17 mouse cellular contexts compared by ENCODE assay signal in the genomic region with DNA sequence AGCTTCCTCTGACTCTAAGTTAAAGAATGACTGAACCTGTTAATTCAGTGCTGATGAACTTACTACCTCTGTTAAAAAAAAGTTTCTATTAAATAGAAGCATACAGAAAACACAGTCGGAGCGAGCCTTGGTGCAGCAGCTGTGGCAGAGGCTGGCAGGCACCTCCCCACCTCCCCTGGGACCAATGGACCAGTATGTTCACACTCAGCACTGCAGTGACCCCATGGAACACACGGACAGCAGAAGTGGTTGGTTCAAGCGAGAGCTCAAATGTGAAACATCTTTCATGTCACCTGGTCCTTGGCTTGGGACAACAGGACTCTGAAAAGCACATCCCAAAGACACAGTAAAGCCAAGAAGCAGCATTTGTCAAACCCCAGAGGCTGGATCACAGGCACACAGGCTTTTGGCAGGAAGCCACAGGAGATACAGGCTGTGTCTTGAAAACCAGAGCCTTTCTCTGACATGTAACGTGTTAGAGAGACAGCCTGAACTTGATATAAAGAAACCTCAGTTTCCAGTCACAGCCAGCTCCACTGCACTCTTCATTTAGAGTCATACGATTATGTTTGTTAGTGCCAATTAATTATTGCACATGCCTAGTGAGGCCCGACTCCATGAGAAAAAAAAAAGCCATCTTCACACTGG. TPM values are rescaled to one million over a fixed set of nuclear protein-coding genes. Genes with fewer than 3 reads are reported as not detected.
DNase-seq lines count a peak whose midpoint lies in the region; ATAC-seq and TF ChIP-seq lines count a peak whose summit lies in the region.
"Had no signal": no experiment of that assay in that cellular context is flagged by ENCODE, and none has a peak within 500 bp of the region (broad histone marks: within the 10 kb centered on the region; RNA-seq: fewer than 3 reads in every experiment).

No protein-coding gene starts in this region.

- 59% methylated on average over 7 of the region's 7 CpGs for WGBS in forebrain, embryonic 15.5 days
- WGBS in forebrain, embryonic 11.5 days: 88% methylated on average over 7 of the region's 7 CpGs
- 69% methylated on average over 7 of the region's 7 CpGs for WGBS in midbrain, postnatal 0 days
- WGBS in midbrain, embryonic 11.5 days: 82% methylated on average over 7 of the region's 7 CpGs
- WGBS in cerebellum, adult 2 months: 30% methylated on average over 7 of the region's 7 CpGs
- 61% methylated on average over 7 of the region's 7 CpGs for WGBS in forebrain, embryonic 16.5 days
- 72% methylated on average over 7 of the region's 7 CpGs for WGBS in liver, embryonic 11.5 days

- no peak for TF ChIP-seq POLR2A in cerebellum, adult 2 months (IDR thresholded peaks at IDR 0.05; ENCODE audit: borderline replicate concordance, insufficient read depth, low read length)

- no peak overlapping the region for H3K4me3 ChIP-seq in forebrain, embryonic 15.5 days
- no peak overlapping the region for H3K4me3 ChIP-seq in forebrain, embryonic 11.5 days (ENCODE audit: low read depth, low read length)
- no peak overlapping the region for H3K4me3 ChIP-seq in midbrain, postnatal 0 days (ENCODE audit: low read depth, low read length)
- H3K4me3 ChIP-seq in midbrain, embryonic 11.5 days (ENCODE audit: low read depth, low read length): no peak overlapping the region
- no peak overlapping the region for H3K4me3 ChIP-seq in cerebellum, adult 2 months (replicated peaks; ENCODE audit: insufficient read depth, low read depth, low read length)
- H3K4me3 ChIP-seq in forebrain, embryonic 16.5 days (replicated peaks; ENCODE audit: low read length): no peak overlapping the region
- H3K4me3 ChIP-seq in liver, embryonic 11.5 days (ENCODE audit: low read depth, low read length): no peak overlapping the region
- H3K4me3 ChIP-seq: embryonic facial prominence, embryonic 15.5 days; layer of hippocampus, adult 2 months; left cerebral cortex, adult 2 months; limb, embryonic 13.5 days; midbrain, embryonic 12.5 days had no signal

- no peak overlapping the region for H3K9ac ChIP-seq in forebrain, embryonic 15.5 days (replicated peaks)
- no peak overlapping the region for H3K9ac ChIP-seq in forebrain, embryonic 11.5 days (ENCODE audit: low read length)
- H3K9ac ChIP-seq in midbrain, postnatal 0 days (replicated peaks; ENCODE audit: low read length, poor library complexity, severe bottlenecking): no peak overlapping the region
- no peak overlapping the region for H3K9ac ChIP-seq in midbrain, embryonic 11.5 days (ENCODE audit: low read length)
- no peak overlapping the region for H3K9ac ChIP-seq in forebrain, embryonic 16.5 days (replicated peaks; ENCODE audit: low read depth, low read length)
- no peak overlapping the region for H3K9ac ChIP-seq in liver, embryonic 11.5 days (ENCODE audit: low read depth, low read length)
- H3K9ac ChIP-seq: embryonic facial prominence, embryonic 15.5 days; limb, embryonic 13.5 days; midbrain, embryonic 12.5 days had no signal

- peak; percentile 31; the same call in 1 of the 2 replicates for ATAC-seq in forebrain, embryonic 15.5 days (replicated peaks)
- no peak for ATAC-seq in forebrain, embryonic 11.5 days (replicated peaks; ENCODE audit: low FRiP score)
- no peak for ATAC-seq in midbrain, postnatal 0 days (ENCODE audit: low FRiP score)
- no peak for ATAC-seq in midbrain, embryonic 11.5 days (ENCODE audit: low FRiP score)
- ATAC-seq in forebrain, embryonic 16.5 days: peak; percentile 37; the same call in 1 of the 2 replicates
- ATAC-seq in megakaryocyte-erythroid progenitor cell, adult 5-6 weeks (replicated peaks; ENCODE audit: low FRiP score, low TSS enrichment, poor library complexity, severe bottlenecking): no peak
- ATAC-seq in liver, embryonic 11.5 days (replicated peaks; ENCODE audit: low FRiP score): no peak

- H3K4me2 ChIP-seq in forebrain, embryonic 15.5 days (replicated peaks): no peak overlapping the region
- no peak overlapping the region for H3K4me2 ChIP-seq in forebrain, embryonic 11.5 days (ENCODE audit: low read depth, low read length, severe bottlenecking)
- no peak overlapping the region for H3K4me2 ChIP-seq in midbrain, postnatal 0 days (ENCODE audit: low read depth, low read length, poor library complexity, severe bottlenecking)
- H3K4me2 ChIP-seq in midbrain, embryonic 11.5 days: no peak overlapping the region
- H3K4me2 ChIP-seq in forebrain, embryonic 16.5 days (ENCODE audit: low read length): no peak overlapping the region
- H3K4me2 ChIP-seq in liver, embryonic 11.5 days: no peak overlapping the region
- H3K4me2 ChIP-seq: embryonic facial prominence, embryonic 15.5 days; limb, embryonic 13.5 days; midbrain, embryonic 12.5 days had no signal

- no peaks in the 10 kb centered on the region for H3K36me3 ChIP-seq in forebrain, embryonic 15.5 days
- H3K36me3 ChIP-seq in forebrain, embryonic 11.5 days (ENCODE audit: control insufficient read depth, insufficient read depth, low read length): no peaks in the 10 kb centered on the region
- H3K36me3 ChIP-seq in midbrain, postnatal 0 days (ENCODE audit: insufficient read depth, low read length): no peaks in the 10 kb centered on the region
- no peaks in the 10 kb centered on the region for H3K36me3 ChIP-seq in midbrain, embryonic 11.5 days (ENCODE audit: control insufficient read depth, insufficient read depth, low read length)
- no peaks in the 10 kb centered on the region for H3K36me3 ChIP-seq in forebrain, embryonic 16.5 days (ENCODE audit: control insufficient read depth, insufficient read depth)
- H3K36me3 ChIP-seq in liver, embryonic 11.5 days (ENCODE audit: control insufficient read depth, insufficient read depth, low read length): no peaks in the 10 kb centered on the region
- H3K36me3 ChIP-seq: embryonic facial prominence, embryonic 15.5 days; limb, embryonic 13.5 days; midbrain, embryonic 12.5 days had no signal

- no peak overlapping the region for H3K27ac ChIP-seq in forebrain, embryonic 15.5 days (replicated peaks)
- no peak overlapping the region for H3K27ac ChIP-seq in forebrain, embryonic 11.5 days (ENCODE audit: low read depth, low read length)
- H3K27ac ChIP-seq in midbrain, postnatal 0 days (ENCODE audit: low read depth, low read length): no peak overlapping the region
- H3K27ac ChIP-seq in midbrain, embryonic 11.5 days (ENCODE audit: low read depth, low read length): no peak overlapping the region
- H3K27ac ChIP-seq in cerebellum, adult 2 months (ENCODE audit: insufficient read depth, low read length): no peak overlapping the region
- no peak overlapping the region for H3K27ac ChIP-seq in forebrain, embryonic 16.5 days (ENCODE audit: low read length)
- H3K27ac ChIP-seq in liver, embryonic 11.5 days (ENCODE audit: low read depth, low read length): no peak overlapping the region
- H3K27ac ChIP-seq: embryonic facial prominence, embryonic 15.5 days; layer of hippocampus, adult 2 months; left cerebral cortex, adult 2 months; limb, embryonic 13.5 days; midbrain, embryonic 12.5 days had no signal

- H3K9me3 ChIP-seq in forebrain, embryonic 15.5 days: no peaks in the 10 kb centered on the region
- H3K9me3 ChIP-seq in forebrain, embryonic 11.5 days (ENCODE audit: control insufficient read depth, low read length): no peaks in the 10 kb centered on the region; the same call in 1 of the 2 replicates
- no peaks in the 10 kb centered on the region for H3K9me3 ChIP-seq in midbrain, postnatal 0 days (ENCODE audit: low read length)
- no peaks in the 10 kb centered on the region for H3K9me3 ChIP-seq in midbrain, embryonic 11.5 days (ENCODE audit: control insufficient read depth, low read length)
- H3K9me3 ChIP-seq in forebrain, embryonic 16.5 days (ENCODE audit: control insufficient read depth, low read length): no peaks in the 10 kb centered on the region
- no peaks in the 10 kb centered on the region for H3K9me3 ChIP-seq in liver, embryonic 11.5 days (ENCODE audit: control insufficient read depth, low read length)
- H3K9me3 ChIP-seq: embryonic facial prominence, embryonic 15.5 days; midbrain, embryonic 12.5 days had no signal

- H3K4me1 ChIP-seq in forebrain, embryonic 15.5 days: 0 out of 2 replicates have a peak, but pooled peaks cover 8% of the 10 kb centered on the region
- no peaks in the 10 kb centered on the region for H3K4me1 ChIP-seq in forebrain, embryonic 11.5 days (replicated peaks; ENCODE audit: control insufficient read depth, insufficient read depth, low read length)
- no peaks in the 10 kb centered on the region; the same call in 1 of the 2 replicates for H3K4me1 ChIP-seq in midbrain, postnatal 0 days (ENCODE audit: insufficient read depth, low read length)
- H3K4me1 ChIP-seq in midbrain, embryonic 11.5 days (ENCODE audit: control insufficient read depth, insufficient read depth, low read length): no peaks in the 10 kb centered on the region
- peaks cover 6% of the 10 kb centered on the region for H3K4me1 ChIP-seq in cerebellum, adult 2 months (ENCODE audit: control insufficient read depth, insufficient read depth, low read length)
- H3K4me1 ChIP-seq in forebrain, embryonic 16.5 days (replicated peaks; ENCODE audit: control insufficient read depth, insufficient read depth, low read length): peaks cover 8% of the 10 kb centered on the region
- H3K4me1 ChIP-seq in liver, embryonic 11.5 days (replicated peaks; ENCODE audit: control insufficient read depth, insufficient read depth, low read length): no peaks in the 10 kb centered on the region
- H3K4me1 ChIP-seq: embryonic facial prominence, embryonic 15.5 days; midbrain, embryonic 12.5 days had no signal

- DNase-seq in forebrain, embryonic 11.5 days (ENCODE audit: low spot score): no peak
- DNase-seq in midbrain, postnatal 0 days (ENCODE audit: low spot score): peak; percentile 61
- DNase-seq in midbrain, embryonic 11.5 days (ENCODE audit: low spot score, missing footprints): no peak
- DNase-seq in cerebellum, adult 2 months: peak; percentile 30 to 55
- DNase-seq in liver, embryonic 11.5 days (ENCODE audit: low spot score): no peak
- DNase-seq: gastrocnemius, postnatal 10 days; thymus, adult 2 months had no signal

- no peak for TF ChIP-seq CTCF in midbrain, postnatal 0 days (IDR thresholded peaks at IDR 0.05)
- TF ChIP-seq CTCF in cerebellum, adult 2 months (IDR thresholded peaks at IDR 0.05; ENCODE audit: borderline replicate concordance, insufficient read depth, low read depth, low read length): no peak

- no peaks in the 10 kb centered on the region for H3K27me3 ChIP-seq in forebrain, embryonic 15.5 days
- no peaks in the 10 kb centered on the region for H3K27me3 ChIP-seq in forebrain, embryonic 11.5 days (ENCODE audit: control insufficient read depth, insufficient read depth, low read length)
- no peaks in the 10 kb centered on the region for H3K27me3 ChIP-seq in midbrain, postnatal 0 days (ENCODE audit: insufficient read depth, low read length)
- H3K27me3 ChIP-seq in midbrain, embryonic 11.5 days (ENCODE audit: control insufficient read depth, insufficient read depth, low read length): no peaks in the 10 kb centered on the region
- H3K27me3 ChIP-seq in cerebellum, adult 2 months (ENCODE audit: control insufficient read depth, insufficient read depth, low read length): no peaks in the 10 kb centered on the region
- no peaks in the 10 kb centered on the region for H3K27me3 ChIP-seq in forebrain, embryonic 16.5 days (replicated peaks; ENCODE audit: control insufficient read depth, insufficient read depth, low read length)
- no peaks in the 10 kb centered on the region for H3K27me3 ChIP-seq in liver, embryonic 11.5 days (replicated peaks; ENCODE audit: control insufficient read depth, insufficient read depth, low read length)
- H3K27me3 ChIP-seq: embryonic facial prominence, embryonic 15.5 days; limb, embryonic 13.5 days; midbrain, embryonic 12.5 days had no signal

RNA-seq across cellular contexts. Expression of gene Sod3, which starts 45.2 kb away (rescaled TPM):
- 0.89 and 1.2 TPM in 2 replicates for polyA plus RNA-seq in forebrain, embryonic 15.5 days (2015; fragmentation: Nextera tagmentation; extraction: Ambion mirVana)
- 0.20 and 0.39 TPM in 2 replicates for polyA plus RNA-seq in forebrain, embryonic 11.5 days (2014; fragmentation: Nextera tagmentation; extraction: Ambion mirVana)
- total RNA-seq in midbrain, postnatal 0 days (2014; rRNA removed): 2.5 and 3.0 TPM in 2 replicates
- 4.0 and 4.3 TPM in 2 replicates for polyA plus RNA-seq in midbrain, postnatal 0 days (2015; fragmentation: Nextera tagmentation; extraction: Ambion mirVana)
- polyA plus RNA-seq in midbrain, embryonic 11.5 days (2014; fragmentation: Nextera tagmentation; extraction: Ambion mirVana): 0.74 and 0.75 TPM in 2 replicates
- 11.7 and 14.0 TPM in 2 replicates for polyA plus RNA-seq in cerebellum, adult 2 months (2012; rRNA removed)
- polyA plus RNA-seq in forebrain, embryonic 16.5 days (2015; fragmentation: Nextera tagmentation; extraction: Ambion mirVana): 1.4 and 1.8 TPM in 2 replicates
- total RNA-seq in megakaryocyte-erythroid progenitor cell, adult 5-6 weeks (2014; fragmentation: Nextera tagmentation): not detected in 2 replicates
- not detected in 2 replicates for total RNA-seq in megakaryocyte-erythroid progenitor cell, adult 5-6 weeks (2017)
- 2.4 and 2.9 TPM in 2 replicates for polyA plus RNA-seq in liver, embryonic 11.5 days (2014; fragmentation: Nextera tagmentation; extraction: Ambion mirVana)
- total RNA-seq: common myeloid progenitor, adult 5-6 weeks; MEL had no signal

Comparison
In these comparisons a context has a peak if more than half of its experiments do, and no peak if none do; other contexts are left out.
1. ATAC-seq: peak in forebrain, embryonic 15.5 days (single experiment) and forebrain, embryonic 16.5 days (single experiment); none in forebrain, embryonic 11.5 days (single experiment), midbrain, postnatal 0 days (single experiment), midbrain, embryonic 11.5 days (single experiment), megakaryocyte-erythroid progenitor cell, adult 5-6 weeks (single experiment) and liver, embryonic 11.5 days (single experiment).
2. DNase-seq: peak in midbrain, postnatal 0 days (single experiment) and cerebellum, adult 2 months (2 of 2); none in forebrain, embryonic 11.5 days (single experiment), midbrain, embryonic 11.5 days (single experiment) and liver, embryonic 11.5 days (single experiment).